Mouse (Mus musculus): ENCODE data around the gene Olfr963.
"Not testable (repeated sequence)": the region's sequence is repeated elsewhere in the genome, so short reads cannot be mapped to it uniquely, and the experiment has no call there.

Gene Olfr963

DNA sequence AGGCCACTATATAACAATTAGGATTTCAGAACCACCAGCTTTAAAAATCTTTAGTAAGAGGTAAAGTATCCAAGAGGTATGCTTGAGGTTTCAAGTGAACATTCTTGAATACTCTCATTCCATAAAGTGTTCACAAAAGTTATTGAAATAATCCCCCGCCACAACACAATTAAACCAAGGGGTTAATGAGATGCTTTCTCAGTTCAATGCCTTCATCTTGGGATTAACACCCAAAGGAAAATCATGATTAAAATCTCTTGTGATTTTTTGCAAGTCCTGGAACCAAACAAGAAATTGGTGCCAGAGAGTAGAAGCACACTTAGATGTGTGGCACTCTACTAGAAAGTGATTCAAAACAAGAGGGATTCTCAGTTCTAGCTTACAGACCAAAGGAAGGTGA lies at the start of gene Olfr963:
Gene Olfr963, plus strand, starts transcription at position 301 of the 400 bp plus-strand sequence.
- no peak for DNase-seq (ENCODE audit: low spot score in 2 of 2)

GRCm38 (mm10) chr9:39621073-39621472 lies 45.9 kb upstream of the Olfr963 start, which contains the start of gene Olfr960:
TSS of gene Olfr960 (plus strand) at chr9:39621373.
- DNase-seq (ENCODE audit: low spot score in 2 of 2), result no peak

DNA sequence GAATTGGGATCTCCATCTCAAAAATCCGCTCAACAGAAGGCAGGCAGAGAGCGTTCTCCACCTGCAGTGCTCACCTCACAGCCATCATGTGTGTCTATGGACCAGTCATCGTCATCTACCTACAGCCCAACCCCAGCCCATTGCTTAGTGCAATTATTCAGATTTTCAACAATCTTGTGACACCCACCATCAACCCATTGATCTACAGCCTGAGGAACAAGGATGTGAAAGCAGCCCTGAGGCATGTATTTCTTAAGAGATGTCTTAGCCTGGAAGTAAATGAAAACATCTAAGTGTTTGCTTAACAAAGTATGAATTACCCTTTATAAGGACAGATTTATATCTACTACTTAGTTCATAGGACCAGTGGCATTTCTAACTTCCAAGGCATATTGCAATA lies 43.2 kb upstream of the Olfr963 start:
- DNase-seq (ENCODE audit: low spot score in 2 of 2), result no peak

DNA sequence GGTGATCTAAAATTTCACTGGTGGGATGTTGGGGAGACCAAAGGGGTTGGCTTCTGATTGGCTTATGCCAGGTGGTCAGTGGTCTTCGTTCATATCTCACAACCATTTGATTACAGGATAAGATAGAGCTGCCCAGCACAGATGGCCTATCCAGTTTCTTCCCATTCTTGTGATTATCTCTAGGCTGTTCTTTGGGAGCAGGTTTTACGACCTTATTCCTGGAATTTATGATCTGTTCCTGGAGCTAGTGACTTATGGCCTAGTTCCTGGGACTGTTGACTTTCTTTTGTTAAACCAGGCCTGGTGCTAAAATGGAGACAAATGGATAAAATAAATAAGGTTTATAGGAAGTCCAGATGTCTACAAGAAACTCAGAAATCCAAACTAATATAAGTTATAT lies 42.3 kb upstream of the Olfr963 start:
- DNase-seq (ENCODE audit: low spot score in 2 of 2), result no peak

- DNase-seq (ENCODE audit: low spot score in 2 of 2), result no peak
Observed at GRCm38 (mm10) chr9:39629069-39629468, 37.9 kb upstream of the Olfr963 start.

DNA sequence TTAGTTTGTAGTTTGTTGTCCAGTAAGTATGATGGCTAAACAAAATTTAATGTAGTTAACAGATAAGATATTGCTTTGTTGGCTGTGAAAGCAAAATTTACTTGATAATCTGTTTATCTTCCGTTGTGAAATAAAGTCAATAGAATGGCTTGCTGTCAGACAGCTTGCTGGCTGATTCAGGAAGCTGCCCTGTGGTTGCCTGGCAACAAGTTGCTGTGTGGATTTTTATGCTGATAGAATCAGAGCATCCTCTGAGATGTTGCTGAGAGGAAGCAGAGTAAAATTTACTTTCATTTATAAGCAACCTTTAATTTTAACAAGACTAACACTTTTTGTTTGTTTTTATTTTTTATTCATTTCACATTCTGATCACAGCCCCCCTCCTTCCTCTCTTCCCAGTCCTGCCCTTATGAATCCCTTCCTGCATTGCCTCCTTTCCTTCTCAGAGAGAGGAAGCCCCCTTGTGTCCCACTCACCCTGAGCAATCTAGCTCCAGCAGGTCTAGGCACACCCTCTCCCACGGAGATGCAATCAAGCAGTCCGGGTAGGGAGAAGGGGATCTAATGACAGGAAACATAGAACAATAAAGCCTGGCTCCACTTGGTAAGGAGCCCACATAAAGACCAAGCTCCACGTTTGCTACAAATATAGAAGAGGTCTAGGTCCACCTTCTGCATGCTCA lies 33.0 kb upstream of the Olfr963 start:
- no peak for DNase-seq (ENCODE audit: low spot score in 2 of 2)

DNA sequence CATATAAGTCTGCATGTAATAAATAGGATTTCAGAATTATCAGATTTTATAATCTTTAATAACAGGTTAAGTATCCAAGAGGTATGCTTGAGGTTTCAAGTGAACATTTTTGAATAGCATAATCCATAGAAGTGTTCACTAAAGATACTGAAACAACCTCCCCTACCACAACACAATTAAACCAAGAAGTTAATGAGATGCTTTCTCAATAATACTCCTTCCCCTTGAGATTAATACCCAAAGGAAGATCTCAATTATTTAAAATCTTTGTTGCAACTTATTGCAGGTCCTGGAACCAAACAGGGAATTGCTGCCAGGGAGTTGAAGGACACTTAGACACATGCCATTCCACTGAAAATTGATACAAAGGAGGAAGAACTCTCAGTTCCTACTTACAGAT lies 22.2 kb upstream of the Olfr963 start, which contains the start of gene Olfr961:
Gene Olfr961, plus strand, starts transcription at position 301 of the 400 bp plus-strand sequence.
- DNase-seq (ENCODE audit: low spot score in 2 of 2), result no peak

DNA sequence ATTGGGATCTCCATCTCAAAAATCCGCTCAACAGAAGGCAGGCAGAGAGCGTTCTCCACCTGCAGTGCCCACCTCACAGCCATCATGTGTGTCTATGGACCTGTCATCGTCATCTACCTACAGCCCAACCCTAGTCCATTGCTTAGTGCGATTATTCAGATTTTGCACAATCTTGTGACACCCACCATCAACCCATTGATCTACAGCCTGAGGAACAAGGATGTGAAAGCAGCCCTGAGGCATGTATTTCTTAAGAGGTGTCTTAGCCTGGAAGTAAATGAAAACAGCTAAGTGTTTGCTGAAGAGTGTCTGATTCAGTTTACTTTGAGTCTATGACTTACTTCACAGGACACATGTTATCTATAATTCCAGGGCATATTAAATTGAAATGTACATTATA lies 19.6 kb upstream of the Olfr963 start:
- no peak for DNase-seq (ENCODE audit: low spot score in 2 of 2)

DNA sequence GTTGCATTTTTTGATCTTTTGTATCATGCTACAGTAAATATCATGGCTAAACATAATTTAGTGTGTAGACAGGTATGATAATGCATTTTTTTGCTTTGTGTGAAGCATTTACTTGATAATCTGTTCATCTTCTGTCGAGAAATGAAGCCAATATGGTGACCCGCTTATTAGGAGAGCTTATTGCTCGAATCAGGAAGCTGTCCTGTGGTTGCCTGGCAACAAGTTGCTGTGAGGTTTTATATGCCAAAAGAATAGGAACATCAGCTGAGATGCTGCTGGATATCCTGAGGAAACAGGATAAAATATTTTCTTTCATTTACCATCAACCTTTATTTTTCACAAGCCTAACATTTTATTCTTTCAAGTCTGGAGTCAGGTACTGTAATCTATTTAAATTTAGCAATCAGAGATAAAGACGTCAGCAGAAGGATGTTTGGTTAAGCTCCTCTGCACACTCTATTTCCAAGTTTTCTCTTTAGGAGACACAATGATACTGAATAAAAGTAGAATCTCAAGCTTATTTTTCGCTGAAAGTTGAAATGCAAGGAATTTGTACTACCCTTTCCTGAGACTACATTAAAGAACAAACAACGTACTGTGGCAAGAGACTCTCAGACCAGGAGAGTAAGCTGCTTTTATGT lies 12.1 kb upstream of the Olfr963 start:
- DNase-seq (ENCODE audit: low spot score in 2 of 2), result no peak

GRCm38 (mm10) chr9:39669723-39670122 lies 2.7 kb downstream of the Olfr963 start:
- DNase-seq (ENCODE audit: low spot score in 2 of 2), result no peak

GRCm38 (mm10) chr9:39674820-39675219 lies 7.8 kb downstream of the Olfr963 start:
- DNase-seq (ENCODE audit: low spot score in 2 of 2), result no peak

DNA sequence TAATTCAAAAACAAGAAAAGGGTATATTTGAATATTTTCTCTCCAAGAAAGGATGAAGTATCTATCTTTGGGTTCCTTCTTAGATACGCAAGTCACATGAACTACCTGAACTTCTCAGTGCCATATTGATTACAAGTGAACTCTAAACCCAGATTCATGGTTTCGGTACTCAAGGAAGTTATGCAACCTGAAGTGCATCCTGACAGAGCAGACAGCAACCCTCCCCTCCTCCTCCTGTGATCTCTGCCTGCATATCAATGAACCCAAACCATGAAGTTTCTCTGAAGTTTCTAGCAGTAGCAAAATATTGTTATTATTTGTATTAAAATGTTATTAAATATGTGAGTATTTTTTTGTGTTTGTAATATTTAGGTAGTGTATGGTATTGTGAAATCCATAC lies 11.6 kb downstream of the Olfr963 start:
- no peak for DNase-seq (ENCODE audit: low spot score in 2 of 2)

GRCm38 (mm10) chr9:39679280-39679679 lies 12.3 kb downstream of the Olfr963 start:
- no peak for DNase-seq (ENCODE audit: low spot score in 2 of 2)

DNA sequence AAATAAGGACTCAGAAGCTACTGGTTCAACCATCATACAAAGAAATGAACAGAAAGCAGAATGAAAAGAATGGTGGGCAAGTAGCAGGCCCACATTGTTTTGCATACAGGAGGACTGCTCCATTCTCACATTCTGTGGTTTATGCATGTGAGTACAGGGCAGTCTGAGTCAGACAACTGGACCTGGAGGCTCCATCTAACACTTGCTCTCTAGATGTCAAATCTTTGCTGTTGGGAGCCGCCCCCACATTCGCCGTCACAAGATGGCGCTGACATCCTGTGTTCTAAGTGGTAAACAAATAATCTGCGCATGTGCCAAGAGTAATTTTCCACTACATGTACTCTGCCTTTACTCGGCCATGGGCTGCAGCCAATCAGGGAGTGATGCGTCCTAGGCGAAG lies 34.1 kb downstream of the Olfr963 start:
- not testable (repeated sequence) for DNase-seq (ENCODE audit: low spot score in 2 of 2)

DNA sequence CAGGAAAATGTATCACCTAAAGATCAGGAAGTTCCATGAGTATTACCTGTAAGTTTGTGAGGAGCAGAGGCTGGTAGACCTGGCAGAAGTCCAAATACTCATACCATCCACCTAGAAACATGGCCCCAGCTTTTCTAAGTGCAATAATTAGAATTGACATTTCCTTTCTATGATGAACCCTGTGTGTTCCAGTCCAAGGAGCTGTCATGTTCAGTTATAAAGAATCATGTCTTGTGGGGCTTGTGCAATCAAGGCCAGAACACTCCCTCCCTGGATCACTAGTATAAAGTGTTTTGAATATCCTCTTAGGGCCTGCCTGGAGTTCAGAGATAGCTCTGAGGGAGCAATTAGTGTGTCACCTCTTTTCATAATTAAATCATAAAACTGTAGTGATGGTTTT lies 40.0 kb downstream of the Olfr963 start, which contains the start of gene Olfr149:
Gene Olfr149, minus strand, starts transcription at position 101 of the 400 bp plus-strand sequence.
- DNase-seq (ENCODE audit: low spot score in 2 of 2), result no peak

GRCm38 (mm10) chr9:39708958-39709357 lies 42.0 kb downstream of the Olfr963 start:
- DNase-seq (ENCODE audit: low spot score in 2 of 2), result no peak

GRCm38 (mm10) chr9:39711053-39711452 lies 44.0 kb downstream of the Olfr963 start, which contains the start of gene Olfr965:
TSS of gene Olfr965 (plus strand) at chr9:39711353.
- DNase-seq (ENCODE audit: low spot score in 2 of 2), result no peak

Measured in urinary bladder, adult 18-20 months (tissue).